Mouse (Mus musculus): ENCODE results near the gene Matn3.
"Not testable (repeated sequence)": the region's sequence is repeated elsewhere in the genome, so short reads cannot be mapped to it uniquely, and the experiment has no call there.

Matn3 gene

DNA sequence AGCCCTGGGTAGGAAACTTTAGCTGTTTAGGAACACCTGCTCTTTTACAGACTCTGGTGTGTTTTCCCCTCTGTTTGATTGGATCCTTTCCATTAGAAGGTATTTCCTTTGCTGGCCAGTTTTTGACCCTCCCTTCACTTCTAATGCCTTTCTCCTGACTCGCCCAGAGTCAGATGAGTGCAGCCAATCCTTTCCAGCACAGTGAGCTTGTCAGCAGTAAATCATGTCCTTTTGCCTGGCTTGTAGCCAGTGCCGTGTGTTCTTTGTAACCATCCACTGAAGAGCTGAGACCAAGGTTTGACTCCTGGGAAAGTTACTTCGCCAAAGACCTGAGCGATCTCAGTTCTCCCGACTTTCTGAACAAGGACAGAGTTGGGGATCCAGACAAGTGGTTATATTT, 12.4 kb upstream of the Matn3 start:
- no peak for DNase-seq (ENCODE audit: low read depth, low spot score)

- DNase-seq (ENCODE audit: low read depth, low spot score): not testable (repeated sequence)
Observed at GRCm38 (mm10) chr12:8936210-8936609, 11.5 kb upstream of the Matn3 start.

GRCm38 (mm10) chr12:8939490-8939889, 8.2 kb upstream of the Matn3 start:
- no peak for DNase-seq (ENCODE audit: low read depth, low spot score)

- no peak for DNase-seq (ENCODE audit: low read depth, low spot score)
Observed at GRCm38 (mm10) chr12:8940011-8941005, 7.4 kb upstream of the Matn3 start.

- DNase-seq (ENCODE audit: low read depth, low spot score): no peak
Observed at GRCm38 (mm10) chr12:8941131-8941615, 6.6 kb upstream of the Matn3 start.

GRCm38 (mm10) chr12:8941699-8942392, 5.9 kb upstream of the Matn3 start:
- no peak for DNase-seq (ENCODE audit: low read depth, low spot score)

GRCm38 (mm10) chr12:8947163-8947562, 566 bp upstream of the Matn3 start:
- DNase-seq (ENCODE audit: low read depth, low spot score): no peak

DNA sequence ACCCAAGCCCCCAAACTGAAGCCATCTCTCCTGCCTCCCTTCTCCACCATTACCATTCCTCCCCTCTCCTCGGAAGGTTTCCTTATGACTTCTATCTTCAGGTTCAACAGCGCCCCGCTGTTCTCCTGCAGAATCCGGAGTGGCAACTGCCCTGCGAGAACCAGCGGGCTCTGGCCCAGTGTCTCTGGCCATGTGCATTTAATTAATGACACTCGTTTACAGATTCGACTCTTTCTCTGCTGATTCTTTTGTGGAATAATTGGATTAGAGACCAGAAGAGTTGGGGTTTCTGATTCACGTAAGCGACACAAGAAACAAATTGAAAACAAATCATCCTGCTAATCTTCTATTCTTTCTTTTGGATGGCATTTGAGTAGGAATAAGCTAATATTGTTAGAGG, 5.4 kb downstream of the Matn3 start:
- no peak for DNase-seq (ENCODE audit: low read depth, low spot score)

DNA sequence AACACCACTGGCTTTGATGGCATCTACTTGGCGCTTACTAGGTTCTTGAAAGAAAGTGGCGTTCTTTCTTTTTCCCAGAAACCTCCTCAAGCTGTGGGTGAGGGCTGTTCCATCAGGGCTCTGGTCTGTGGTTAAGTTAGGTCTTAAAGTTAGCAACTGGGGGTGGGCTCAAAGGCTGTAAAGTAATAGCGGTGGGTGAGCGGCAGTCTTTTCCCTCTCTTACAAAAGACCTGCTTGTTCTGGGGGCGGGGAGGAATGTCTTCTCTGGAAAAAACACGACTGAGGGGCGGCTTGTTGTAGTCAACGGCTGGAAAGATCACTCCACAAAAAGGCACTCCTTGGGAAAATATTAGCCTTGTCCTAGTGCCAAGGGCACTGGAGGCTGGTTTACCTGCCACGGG, 6.4 kb downstream of the Matn3 start:
- DNase-seq (ENCODE audit: low read depth, low spot score): no peak

DNA sequence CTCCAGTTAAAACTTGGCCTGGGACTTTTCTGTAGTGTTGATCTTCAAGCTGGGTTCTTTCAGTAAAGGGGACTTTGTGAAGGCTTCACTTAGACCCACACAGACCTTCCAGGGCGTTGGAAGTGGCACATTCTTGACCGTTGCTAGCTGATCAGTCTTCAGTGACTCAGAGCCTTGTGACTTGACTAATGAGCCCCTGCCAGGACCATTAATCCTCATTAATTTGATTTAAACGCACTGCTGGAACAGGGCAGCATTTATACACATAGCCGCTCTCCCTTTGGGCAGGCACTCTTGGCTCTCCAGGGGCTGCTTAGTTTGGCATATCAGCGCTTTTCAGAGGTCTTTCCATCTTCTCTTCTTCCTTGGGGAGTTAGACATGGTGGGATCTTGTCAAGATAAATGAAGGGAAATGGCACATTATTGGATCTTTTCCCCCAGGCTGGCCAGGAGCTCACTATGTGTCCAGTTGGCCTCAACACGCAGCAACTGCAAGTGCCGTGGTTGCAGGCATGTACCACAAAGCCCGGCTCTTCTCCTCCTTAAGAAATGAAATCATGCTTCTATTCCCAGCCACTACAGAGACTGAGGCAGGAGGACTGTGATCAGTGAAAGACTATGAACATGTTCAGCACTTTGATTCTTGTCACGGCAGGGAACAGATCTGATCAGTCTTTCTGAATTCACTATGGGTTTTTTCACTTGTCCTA, 14.0 kb downstream of the Matn3 start:
- no peak for DNase-seq (ENCODE audit: low read depth, low spot score)

DNA sequence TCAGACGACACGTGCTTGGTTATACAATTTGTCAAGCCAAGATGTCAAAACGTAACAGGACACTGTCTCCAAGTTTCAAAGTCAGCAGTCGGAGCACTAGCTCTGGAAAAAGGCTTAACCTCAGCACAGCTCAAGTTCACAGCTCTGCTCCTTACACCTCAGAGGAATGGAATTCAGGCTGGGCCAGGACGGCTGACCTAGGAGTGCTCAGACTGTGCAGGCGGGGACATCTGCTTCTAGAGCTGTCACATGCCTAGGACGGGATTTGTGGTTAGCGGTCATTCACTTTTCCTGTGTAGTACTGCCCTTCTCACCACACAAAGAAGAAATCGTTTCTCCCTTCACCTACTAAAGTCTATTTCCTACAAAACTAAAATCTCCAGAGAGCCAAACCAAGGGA, 22.1 kb downstream of the Matn3 start:
- DNase-seq (ENCODE audit: low read depth, low spot score): no peak

DNA sequence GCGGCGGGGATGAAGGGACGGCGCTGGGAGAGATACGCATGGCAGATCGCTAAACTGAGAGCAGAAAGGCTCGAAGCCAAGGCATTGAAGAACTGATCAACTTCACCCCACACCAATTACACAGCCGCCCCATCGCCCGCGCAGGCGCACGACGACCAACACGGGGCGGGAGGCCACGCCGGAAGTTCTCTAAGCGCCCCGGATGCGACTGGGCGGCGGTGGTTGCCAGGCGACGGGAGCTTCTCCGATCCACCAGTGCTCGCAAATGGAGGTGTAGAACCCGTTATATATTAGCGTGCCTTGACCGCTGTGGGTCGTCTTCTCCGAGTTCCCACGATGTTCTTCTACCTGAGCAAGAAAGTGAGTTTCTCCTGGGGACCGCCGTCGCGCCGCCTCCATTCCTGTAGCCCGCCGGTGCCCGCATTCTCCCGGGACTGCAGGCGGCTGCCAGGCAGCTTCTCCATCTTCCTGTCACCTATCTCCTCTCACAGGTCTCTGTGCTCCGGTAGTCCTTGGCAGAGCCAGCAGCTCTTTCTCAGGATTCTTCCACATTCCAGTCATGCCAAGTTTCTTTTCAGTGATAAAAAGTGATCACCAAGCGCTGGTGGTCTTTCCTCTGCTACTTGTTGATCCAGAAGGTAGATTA, 26.2 kb downstream of the Matn3 start, which contains the start of gene Wdr35:
Gene Wdr35, plus strand, starts transcription at position 73 of the 646 bp plus-strand sequence.
- peak; percentile 24 for DNase-seq (ENCODE audit: low read depth, low spot score)

DNA sequence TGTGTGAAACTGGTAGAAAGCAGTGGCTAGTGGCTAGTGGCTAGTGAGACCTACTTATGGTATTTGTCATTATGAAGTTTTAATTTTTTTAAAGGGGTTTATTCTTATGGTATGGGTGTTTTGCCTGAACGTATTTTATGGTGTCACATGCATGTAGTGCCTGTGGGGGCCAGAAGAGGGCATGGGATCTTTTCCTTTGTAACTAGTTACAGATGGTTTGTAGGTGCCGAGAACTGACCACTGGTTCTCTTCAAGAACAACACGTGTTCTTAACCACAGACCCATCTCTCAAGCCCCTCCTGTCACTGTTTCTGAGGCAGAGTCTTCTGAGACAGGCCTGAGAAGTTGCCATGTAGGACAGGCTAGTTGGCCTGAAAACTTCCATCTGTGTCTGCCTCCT, 27.3 kb downstream of the Matn3 start:
- no peak for DNase-seq (ENCODE audit: low read depth, low spot score)

GRCm38 (mm10) chr12:8993231-8993630, 45.5 kb downstream of the Matn3 start:
- no peak for DNase-seq (ENCODE audit: low read depth, low spot score)

DNA sequence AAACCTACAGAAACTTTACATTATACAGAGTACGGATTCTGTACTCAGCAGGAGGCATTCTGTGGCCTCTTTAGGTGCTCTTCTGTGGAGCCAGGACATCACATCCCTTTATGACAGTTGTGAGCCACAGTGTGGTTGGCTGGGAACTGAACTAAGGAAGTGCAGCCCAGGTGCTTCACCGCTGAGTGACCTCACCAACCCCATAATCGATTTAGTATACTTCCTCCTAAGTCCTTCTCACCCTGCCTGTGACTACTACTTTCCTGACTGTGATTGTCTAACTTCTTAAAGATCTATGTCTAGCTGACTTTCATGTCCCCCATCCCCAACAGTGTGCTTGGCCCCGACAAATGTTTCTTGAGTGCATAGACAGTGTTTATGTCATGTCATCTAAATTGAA, 50.6 kb downstream of the Matn3 start:
- DNase-seq (ENCODE audit: low read depth, low spot score): no peak

DNA sequence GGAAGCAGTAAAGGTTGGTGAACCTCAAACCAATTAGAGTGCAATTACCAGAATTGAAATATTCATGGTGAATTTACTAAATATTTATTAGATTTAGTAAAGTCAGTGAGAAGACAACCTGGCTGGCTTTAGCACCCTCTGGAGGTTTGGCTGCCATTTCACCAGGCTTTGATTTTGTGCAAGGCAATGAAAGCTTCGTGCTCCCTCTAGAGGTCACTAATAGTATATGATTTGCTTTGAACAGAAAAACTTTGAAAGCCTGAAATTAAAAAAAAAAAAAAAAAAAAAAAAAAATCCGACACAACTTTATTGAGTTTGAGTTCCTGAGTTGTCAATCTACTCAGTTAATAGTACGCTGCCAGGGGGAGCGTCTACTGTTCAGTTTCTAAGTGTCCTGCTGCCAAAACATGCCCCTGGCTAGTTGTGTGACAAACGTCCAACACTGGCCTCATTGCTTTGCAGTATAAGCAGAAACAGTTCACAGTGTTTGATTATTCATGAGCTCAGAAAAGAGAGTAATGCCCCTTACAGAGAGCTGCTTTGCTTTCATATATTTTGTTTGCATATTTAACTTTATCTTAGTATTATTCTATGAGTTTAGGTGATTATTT, 54.4 kb downstream of the Matn3 start:
- peak; percentile 8 for DNase-seq (ENCODE audit: low read depth, low spot score)

- DNase-seq (ENCODE audit: low read depth, low spot score): no peak
Observed at GRCm38 (mm10) chr12:9007146-9007545, 59.4 kb downstream of the Matn3 start.

GRCm38 (mm10) chr12:9007811-9008210, 60.1 kb downstream of the Matn3 start:
- DNase-seq (ENCODE audit: low read depth, low spot score): no peak

DNA sequence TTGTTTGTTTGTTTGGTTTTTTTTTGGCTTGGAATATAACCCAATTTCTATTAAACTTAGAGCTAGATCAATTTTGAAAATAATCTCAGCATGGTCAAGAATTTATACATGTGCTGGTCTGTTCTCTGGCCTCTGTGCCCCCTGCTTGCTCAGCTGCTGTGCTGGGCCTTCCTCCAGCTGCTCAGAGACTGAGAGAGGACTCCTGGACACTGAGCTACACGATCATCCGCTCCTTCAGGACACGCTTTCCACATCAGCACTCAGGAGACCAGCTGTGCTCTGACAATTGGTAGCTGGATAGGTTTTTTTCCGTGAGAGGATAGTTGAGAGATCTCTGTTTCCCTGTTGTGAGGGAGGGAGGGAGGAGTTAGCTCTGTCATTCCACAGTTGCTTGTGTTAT, 62.6 kb downstream of the Matn3 start:
- DNase-seq (ENCODE audit: low read depth, low spot score): no peak

DNA sequence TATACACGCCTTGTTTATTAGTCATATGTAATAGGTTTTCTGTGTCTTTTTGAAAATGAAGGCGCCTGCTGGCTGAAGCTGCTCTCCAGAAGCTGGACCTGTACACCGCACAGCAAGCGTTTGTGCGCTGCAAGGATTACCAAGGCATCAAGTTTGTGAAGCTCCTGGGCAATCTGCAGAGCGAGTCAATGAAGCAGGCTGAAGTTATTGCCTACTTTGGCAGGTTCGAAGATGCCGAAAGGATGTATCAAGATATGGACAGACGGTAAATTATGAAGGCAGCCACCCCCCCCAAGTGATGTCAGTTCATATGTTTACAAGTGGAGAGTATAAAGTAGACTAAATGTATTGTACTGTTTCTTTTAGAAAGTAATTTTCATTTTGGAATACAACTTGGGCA, 68.6 kb downstream of the Matn3 start:
- DNase-seq (ENCODE audit: low read depth, low spot score): no peak

DNA sequence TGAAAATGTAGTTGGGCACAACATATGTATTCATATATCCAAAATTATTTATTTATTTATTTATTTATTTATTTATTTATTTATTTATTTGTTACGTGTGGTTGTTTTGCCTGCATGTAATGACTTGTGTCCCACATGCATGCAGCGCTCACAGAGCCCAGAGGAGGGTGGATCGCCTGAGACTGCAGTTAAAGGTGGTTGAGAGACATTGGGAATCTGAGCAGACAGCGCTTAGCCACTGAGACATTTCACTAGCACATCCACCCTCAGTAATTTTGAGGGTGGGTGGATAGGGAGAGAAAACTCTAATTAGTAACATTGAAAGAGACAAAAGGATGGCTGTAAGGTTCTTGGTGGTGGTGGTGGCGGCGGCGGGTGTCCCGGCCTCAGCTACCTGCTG, 72.7 kb downstream of the Matn3 start:
- DNase-seq (ENCODE audit: low read depth, low spot score): no peak
